17 mouse cellular contexts compared by ENCODE assay signal in the genomic region with DNA sequence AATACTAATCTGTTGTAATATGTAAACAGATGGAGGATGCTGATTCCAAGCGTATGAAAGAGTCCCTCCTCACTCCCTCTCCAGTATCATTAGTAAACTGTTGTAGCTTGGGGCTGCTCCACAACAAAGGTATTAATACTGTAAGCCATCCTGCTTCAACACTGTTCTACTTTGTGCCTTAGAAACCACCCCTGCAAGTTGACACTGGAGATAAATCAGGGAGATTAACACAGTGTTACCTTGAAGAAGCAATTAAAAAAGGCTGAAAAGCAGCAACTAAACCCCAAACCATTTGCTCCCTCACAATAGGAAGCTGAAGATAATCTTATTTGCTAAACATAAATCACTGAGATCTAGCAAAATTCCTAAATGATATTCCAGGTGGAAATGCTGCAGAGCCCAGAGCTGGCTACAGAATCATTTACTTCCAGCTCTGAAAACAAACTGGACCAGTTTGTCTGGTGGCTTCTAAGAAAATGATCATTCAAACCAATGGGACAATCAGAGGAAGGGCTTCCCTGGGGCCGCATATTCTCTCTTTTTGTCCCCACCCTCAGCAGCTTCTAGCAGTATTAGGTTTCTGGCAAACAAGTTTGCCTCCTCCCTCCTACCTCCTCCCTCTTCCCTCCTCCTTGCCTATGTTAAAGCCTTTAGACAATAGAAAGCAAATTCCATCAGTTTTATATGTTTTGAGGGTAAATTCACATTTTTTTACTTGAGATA. TPM values are rescaled to one million over a fixed set of nuclear protein-coding genes. Genes with fewer than 3 reads are reported as not detected.
DNase-seq lines count a peak whose midpoint lies in the region; ATAC-seq and TF ChIP-seq lines count a peak whose summit lies in the region.
"Had no signal": no experiment of that assay in that cellular context is flagged by ENCODE, and none has a peak within 500 bp of the region (broad histone marks: within the 10 kb centered on the region; RNA-seq: fewer than 3 reads in every experiment).

No protein-coding gene starts in this region.

- no peaks in the 10 kb centered on the region for H3K36me3 ChIP-seq in forebrain, embryonic 16.5 days (ENCODE audit: control insufficient read depth, insufficient read depth)
- no peaks in the 10 kb centered on the region for H3K36me3 ChIP-seq in forebrain, embryonic 11.5 days (ENCODE audit: control insufficient read depth, insufficient read depth, low read length)
- no peaks in the 10 kb centered on the region for H3K36me3 ChIP-seq in hindbrain, embryonic 15.5 days
- no peaks in the 10 kb centered on the region for H3K36me3 ChIP-seq in hindbrain, embryonic 11.5 days (ENCODE audit: control insufficient read depth, insufficient read depth, low read length)
- H3K36me3 ChIP-seq in ES-Bruce4 (ENCODE audit: control insufficient read depth, insufficient read depth, low read length, poor library complexity, severe bottlenecking), result no peaks in the 10 kb centered on the region
- H3K36me3 ChIP-seq in hindbrain, postnatal 0 days (ENCODE audit: insufficient read depth, low read length), result no peaks in the 10 kb centered on the region

- TF ChIP-seq EP300 in ES-Bruce4 (IDR thresholded peaks at IDR 0.05; ENCODE audit: insufficient read depth, low read depth, low read length), result no peak

- no peaks in the 10 kb centered on the region for H3K9me3 ChIP-seq in forebrain, embryonic 16.5 days (ENCODE audit: control insufficient read depth, low read length)
- H3K9me3 ChIP-seq in forebrain, embryonic 11.5 days (ENCODE audit: control insufficient read depth, low read length), result no peaks in the 10 kb centered on the region
- H3K9me3 ChIP-seq in hindbrain, embryonic 15.5 days, result no peaks in the 10 kb centered on the region
- no peaks in the 10 kb centered on the region for H3K9me3 ChIP-seq in hindbrain, embryonic 11.5 days (ENCODE audit: control insufficient read depth, low read length)
- H3K9me3 ChIP-seq in ES-Bruce4 (replicated peaks; ENCODE audit: control insufficient read depth, insufficient read depth, low read length, poor library complexity, severe bottlenecking), result peaks cover 7% of the 10 kb centered on the region; the same call in 1 of the 2 replicates
- no peaks in the 10 kb centered on the region for H3K9me3 ChIP-seq in hindbrain, postnatal 0 days (ENCODE audit: low read length)

- H3K4me1 ChIP-seq in forebrain, embryonic 16.5 days (replicated peaks; ENCODE audit: control insufficient read depth, insufficient read depth, low read length), result peaks cover 11% of the 10 kb centered on the region; the same call in 1 of the 2 replicates
- no peaks in the 10 kb centered on the region for H3K4me1 ChIP-seq in forebrain, embryonic 11.5 days (replicated peaks; ENCODE audit: control insufficient read depth, insufficient read depth, low read length)
- H3K4me1 ChIP-seq in hindbrain, embryonic 15.5 days (replicated peaks), result 0 out of 2 replicates have a peak, but pooled peaks cover 7% of the 10 kb centered on the region
- H3K4me1 ChIP-seq in hindbrain, embryonic 11.5 days (replicated peaks; ENCODE audit: control insufficient read depth, insufficient read depth, low read length), result no peaks in the 10 kb centered on the region
- H3K4me1 ChIP-seq in ES-Bruce4 (ENCODE audit: control insufficient read depth, insufficient read depth, low read length), result no peaks in the 10 kb centered on the region
- H3K4me1 ChIP-seq in hindbrain, postnatal 0 days (ENCODE audit: insufficient read depth, low read length), result no peaks in the 10 kb centered on the region

- H3K27ac ChIP-seq in forebrain, embryonic 16.5 days (ENCODE audit: low read length), result 0 out of 2 replicates have a peak overlapping the region, but pooled peaks have one; percentile 13
- no peak overlapping the region for H3K27ac ChIP-seq in forebrain, embryonic 11.5 days (ENCODE audit: low read depth, low read length)
- peak overlapping the region; percentile 18 for H3K27ac ChIP-seq in hindbrain, embryonic 15.5 days (replicated peaks)
- H3K27ac ChIP-seq in hindbrain, embryonic 11.5 days (ENCODE audit: low read depth, low read length), result no peak overlapping the region
- peak overlapping the region; percentile 56 for H3K27ac ChIP-seq in ES-Bruce4 (ENCODE audit: insufficient read depth, low read length)
- peak overlapping the region; percentile 63; the same call in 1 of the 2 replicates for H3K27ac ChIP-seq in hindbrain, postnatal 0 days
- H3K27ac ChIP-seq: left cerebral cortex, adult 2 months had no signal

- 29% methylated on average over 2 of the region's 2 CpGs for WGBS in forebrain, embryonic 16.5 days
- WGBS in forebrain, embryonic 11.5 days, result 29% methylated on average over 2 of the region's 2 CpGs
- 28% methylated on average over 2 of the region's 2 CpGs for WGBS in hindbrain, embryonic 15.5 days
- WGBS in hindbrain, embryonic 11.5 days, result 42% methylated on average over 2 of the region's 2 CpGs
- 28% methylated on average over 2 of the region's 2 CpGs for WGBS in hindbrain, postnatal 0 days

- no peak; the same call in 1 of the 2 replicates for ATAC-seq in forebrain, embryonic 16.5 days
- no peak for ATAC-seq in forebrain, embryonic 11.5 days (replicated peaks; ENCODE audit: low FRiP score)
- no peak for ATAC-seq in hindbrain, embryonic 15.5 days (ENCODE audit: low FRiP score, low read depth)
- ATAC-seq in hindbrain, embryonic 11.5 days (ENCODE audit: low FRiP score), result no peak
- ATAC-seq in hindbrain, postnatal 0 days, result no peak
- ATAC-seq: liver, postnatal 0 days; midbrain, embryonic 16.5 days had no signal

- H3K9ac ChIP-seq in forebrain, embryonic 16.5 days (replicated peaks; ENCODE audit: low read depth, low read length), result no peak overlapping the region
- no peak overlapping the region for H3K9ac ChIP-seq in forebrain, embryonic 11.5 days (ENCODE audit: low read length)
- H3K9ac ChIP-seq in hindbrain, embryonic 15.5 days, result no peak overlapping the region
- no peak overlapping the region for H3K9ac ChIP-seq in hindbrain, embryonic 11.5 days (ENCODE audit: low read depth, low read length)
- H3K9ac ChIP-seq in ES-Bruce4 (ENCODE audit: low read depth, poor library complexity, severe bottlenecking), result no peak overlapping the region
- H3K9ac ChIP-seq in hindbrain, postnatal 0 days (replicated peaks; ENCODE audit: low read length), result no peak overlapping the region
- H3K9ac ChIP-seq: liver, postnatal 0 days had no signal

- no peak overlapping the region for H3K4me3 ChIP-seq in forebrain, embryonic 16.5 days (replicated peaks; ENCODE audit: low read length)
- H3K4me3 ChIP-seq in forebrain, embryonic 11.5 days (ENCODE audit: low read depth, low read length), result no peak overlapping the region
- no peak overlapping the region for H3K4me3 ChIP-seq in hindbrain, embryonic 15.5 days
- no peak overlapping the region for H3K4me3 ChIP-seq in hindbrain, embryonic 11.5 days (ENCODE audit: low read depth, low read length)
- no peak overlapping the region for H3K4me3 ChIP-seq in ES-Bruce4 (ENCODE audit: low read depth, low read length)
- no peak overlapping the region for H3K4me3 ChIP-seq in hindbrain, postnatal 0 days (ENCODE audit: low read length)
- H3K4me3 ChIP-seq: left cerebral cortex, adult 2 months had no signal

- intact Hi-C loops in left cerebral cortex, postnatal 4 days (cut with DNase I), result no loop called here

- TF ChIP-seq CTCF in ES-Bruce4 (IDR thresholded peaks at IDR 0.05; ENCODE audit: low read depth, low read length), result no peak
- no peak for TF ChIP-seq CTCF in hindbrain, postnatal 0 days (IDR thresholded peaks at IDR 0.05; ENCODE audit: low read depth)

- H3K27me3 ChIP-seq in forebrain, embryonic 16.5 days (replicated peaks; ENCODE audit: control insufficient read depth, insufficient read depth, low read length), result no peaks in the 10 kb centered on the region
- no peaks in the 10 kb centered on the region for H3K27me3 ChIP-seq in forebrain, embryonic 11.5 days (ENCODE audit: control insufficient read depth, insufficient read depth, low read length)
- H3K27me3 ChIP-seq in hindbrain, embryonic 15.5 days, result no peaks in the 10 kb centered on the region
- H3K27me3 ChIP-seq in hindbrain, embryonic 11.5 days (ENCODE audit: control insufficient read depth, insufficient read depth, low read length), result no peaks in the 10 kb centered on the region
- no peaks in the 10 kb centered on the region for H3K27me3 ChIP-seq in ES-Bruce4 (ENCODE audit: control insufficient read depth, insufficient read depth, low read length, poor library complexity, severe bottlenecking)
- no peaks in the 10 kb centered on the region for H3K27me3 ChIP-seq in hindbrain, postnatal 0 days (ENCODE audit: insufficient read depth, low read length)

- DNase-seq in forebrain, embryonic 11.5 days (ENCODE audit: low spot score), result no peak
- DNase-seq in hindbrain, embryonic 11.5 days (ENCODE audit: low spot score), result no peak
- DNase-seq in hindbrain, postnatal 0 days (ENCODE audit: low spot score), result no peak
- no peak for DNase-seq in cerebellum, postnatal 36 days
- no peak for DNase-seq in left cerebral cortex, postnatal 4 days
- DNase-seq: adrenal gland, adult 8-10 months; cerebellum, adult 11 months; gastrocnemius, postnatal 25 days; kidney, postnatal 10 days; liver, postnatal 0 days; thymus, postnatal 4 days had no signal

- TF ChIP-seq POLR2A in ES-Bruce4 (IDR thresholded peaks at IDR 0.05; ENCODE audit: insufficient read depth, low read length), result no peak

- H3K4me2 ChIP-seq in forebrain, embryonic 16.5 days (ENCODE audit: low read length), result no peak overlapping the region
- H3K4me2 ChIP-seq in forebrain, embryonic 11.5 days (ENCODE audit: low read depth, low read length, severe bottlenecking), result no peak overlapping the region
- no peak overlapping the region for H3K4me2 ChIP-seq in hindbrain, embryonic 15.5 days
- no peak overlapping the region for H3K4me2 ChIP-seq in hindbrain, embryonic 11.5 days (replicated peaks; ENCODE audit: low read depth, low read length)
- no peak overlapping the region for H3K4me2 ChIP-seq in hindbrain, postnatal 0 days (ENCODE audit: low read depth, low read length)

RNA-seq across cellular contexts. Expression of gene Fam160a1, which starts 24.5 kb away (rescaled TPM):
- polyA plus RNA-seq in forebrain, embryonic 16.5 days (2015; fragmentation: Nextera tagmentation; extraction: Ambion mirVana), result 1.4 and 1.7 TPM in 2 replicates
- 0.64 and 0.67 TPM in 2 replicates for polyA plus RNA-seq in forebrain, embryonic 11.5 days (2014; fragmentation: Nextera tagmentation; extraction: Ambion mirVana)
- polyA plus RNA-seq in hindbrain, embryonic 15.5 days (2015; fragmentation: Nextera tagmentation; extraction: Ambion mirVana), result 0.26 and 0.60 TPM in 2 replicates
- 0.60 and 0.73 TPM in 2 replicates for polyA plus RNA-seq in hindbrain, embryonic 11.5 days (2014; fragmentation: Nextera tagmentation; extraction: Ambion mirVana)
- polyA plus RNA-seq in ES-Bruce4 (2011; ENCODE audit: insufficient read depth, insufficient read length, low read depth, missing spikeins), result 3.6 and 5.3 TPM in 2 replicates
- 1.2 and 1.8 TPM in 2 replicates for total RNA-seq in hindbrain, postnatal 0 days (2014; rRNA removed)
- polyA plus RNA-seq in hindbrain, postnatal 0 days (2015; fragmentation: Nextera tagmentation; extraction: Ambion mirVana), result 0.45 and 0.48 TPM in 2 replicates
- 1 to 10 TPM; 3.5 to 4.3 TPM for total RNA-seq in left cerebral cortex, postnatal 4 days (2021)
- total RNA-seq: MEL had no signal

RNA-seq across cellular contexts. Expression of gene Glt28d2, which starts 45.7 kb away (rescaled TPM):
- polyA plus RNA-seq in forebrain, embryonic 16.5 days (2015; fragmentation: Nextera tagmentation; extraction: Ambion mirVana), result 1.3 and 2.1 TPM in 2 replicates
- 0.13 and 0.15 TPM in 2 replicates for polyA plus RNA-seq in forebrain, embryonic 11.5 days (2014; fragmentation: Nextera tagmentation; extraction: Ambion mirVana)
- polyA plus RNA-seq in hindbrain, embryonic 15.5 days (2015; fragmentation: Nextera tagmentation; extraction: Ambion mirVana), result 0.21 and 0.24 TPM in 2 replicates
- 0.14 and 0.39 TPM in 2 replicates for polyA plus RNA-seq in hindbrain, embryonic 11.5 days (2014; fragmentation: Nextera tagmentation; extraction: Ambion mirVana)
- 0.66 and 1.1 TPM in 2 replicates for polyA plus RNA-seq in ES-Bruce4 (2011; ENCODE audit: insufficient read depth, insufficient read length, low read depth, missing spikeins)
- total RNA-seq in hindbrain, postnatal 0 days (2014; rRNA removed), result 0.37 TPM in 1 of 2 replicates, not detected in the other
- 0.34 and 0.43 TPM in 2 replicates for polyA plus RNA-seq in hindbrain, postnatal 0 days (2015; fragmentation: Nextera tagmentation; extraction: Ambion mirVana)
- total RNA-seq in left cerebral cortex, postnatal 4 days (2021), result 1 to 10 TPM; 1.1 to 2.5 TPM
- total RNA-seq: MEL had no signal

RNA-seq across cellular contexts. Expression of gene Gm37240, which starts 45.7 kb away (rescaled TPM):
- 1.6 and 3.3 TPM in 2 replicates for polyA plus RNA-seq in forebrain, embryonic 16.5 days (2015; fragmentation: Nextera tagmentation; extraction: Ambion mirVana)
- polyA plus RNA-seq in forebrain, embryonic 11.5 days (2014; fragmentation: Nextera tagmentation; extraction: Ambion mirVana), result 0.43 and 0.53 TPM in 2 replicates
- polyA plus RNA-seq in hindbrain, embryonic 15.5 days (2015; fragmentation: Nextera tagmentation; extraction: Ambion mirVana), result 0.80 and 0.87 TPM in 2 replicates
- polyA plus RNA-seq in hindbrain, embryonic 11.5 days (2014; fragmentation: Nextera tagmentation; extraction: Ambion mirVana), result 0.52 and 2.4 TPM in 2 replicates
- polyA plus RNA-seq in ES-Bruce4 (2011; ENCODE audit: insufficient read depth, insufficient read length, low read depth, missing spikeins), result 0.91 and 2.2 TPM in 2 replicates
- total RNA-seq in hindbrain, postnatal 0 days (2014; rRNA removed), result 0.14 TPM in 1 of 2 replicates, not detected in the other
- polyA plus RNA-seq in hindbrain, postnatal 0 days (2015; fragmentation: Nextera tagmentation; extraction: Ambion mirVana), result 1.00 and 1.5 TPM in 2 replicates
- total RNA-seq in left cerebral cortex, postnatal 4 days (2021), result 1 to 10 TPM; 3.3 to 3.6 TPM
- total RNA-seq: MEL had no signal

Comparison
In these comparisons a context has a peak if more than half of its experiments do, and no peak if none do; other contexts are left out.
1. H3K27ac ChIP-seq: peak in forebrain, embryonic 16.5 days (single experiment), hindbrain, embryonic 15.5 days (single experiment), ES-Bruce4 (single experiment) and hindbrain, postnatal 0 days (single experiment); none in forebrain, embryonic 11.5 days (single experiment) and hindbrain, embryonic 11.5 days (single experiment).